In genomic region chr7:30965677-30966076, GRCm38 (mm10) we compare ENCODE assay signal across 26 mouse cellular contexts. TPM values are rescaled to one million over a fixed set of nuclear protein-coding genes. Genes with fewer than 3 reads are reported as not detected.
"Had no signal": no experiment of that assay in that cellular context is flagged by ENCODE, and none has a peak within 500 bp of the region (broad histone marks: within the 10 kb centered on the region; RNA-seq: fewer than 3 reads in every experiment).

No protein-coding gene starts in this region.

- H3K9ac ChIP-seq: liver, embryonic 13.5 days; liver, embryonic 15.5 days; lung, embryonic 14.5 days; midbrain, embryonic 12.5 days; neural tube, embryonic 13.5 days; neural tube, embryonic 15.5 days; stomach, embryonic 15.5 days had no signal

- H3K9me3 ChIP-seq: liver, embryonic 13.5 days; liver, embryonic 15.5 days; midbrain, embryonic 10.5 days; midbrain, embryonic 12.5 days; neural tube, embryonic 13.5 days; neural tube, embryonic 15.5 days; stomach, embryonic 15.5 days had no signal

- H3K36me3 ChIP-seq: liver, embryonic 13.5 days; liver, embryonic 15.5 days; midbrain, embryonic 12.5 days; neural tube, embryonic 13.5 days; neural tube, embryonic 15.5 days; stomach, embryonic 15.5 days had no signal

- H3K27ac ChIP-seq: liver, embryonic 13.5 days; liver, embryonic 15.5 days; midbrain, embryonic 10.5 days; midbrain, embryonic 12.5 days; neural tube, embryonic 13.5 days; neural tube, embryonic 15.5 days; stomach, embryonic 15.5 days; stomach, postnatal 0 days had no signal

- H3K4me3 ChIP-seq: liver, embryonic 13.5 days; liver, embryonic 15.5 days; midbrain, embryonic 10.5 days; midbrain, embryonic 12.5 days; myocyte; neural tube, embryonic 13.5 days; neural tube, embryonic 15.5 days; stomach, embryonic 15.5 days had no signal

- H3K4me2 ChIP-seq: liver, embryonic 13.5 days; liver, embryonic 15.5 days; lung, embryonic 14.5 days; midbrain, embryonic 12.5 days; neural tube, embryonic 13.5 days; neural tube, embryonic 15.5 days; stomach, embryonic 15.5 days had no signal

- DNase-seq: liver, embryonic 13.5 days; lung, adult 18-20 months; lung, embryonic 14.5 days; lung, postnatal 10 days; lung, postnatal 4 days; midbrain, embryonic 14.5 days; retina, postnatal 1 day; right cerebral cortex, adult 18-20 months; right cerebral cortex, postnatal 25 days; thymus, adult 2 months; thymus, postnatal 36 days had no signal

- ATAC-seq: midbrain, embryonic 16.5 days had no signal

- H3K4me1 ChIP-seq: midbrain, embryonic 12.5 days; neural tube, embryonic 13.5 days; neural tube, embryonic 15.5 days; stomach, embryonic 15.5 days had no signal

- H3K27me3 ChIP-seq: liver, embryonic 13.5 days; midbrain, embryonic 12.5 days; neural tube, embryonic 13.5 days; neural tube, embryonic 15.5 days; stomach, embryonic 15.5 days had no signal

RNA-seq across cellular contexts. Expression of gene Fam187b, which starts 7.9 kb away (rescaled TPM):
- total RNA-seq: megakaryocyte-erythroid progenitor cell, adult 5-6 weeks had no signal
- polyA plus RNA-seq: myocyte had no signal

RNA-seq across cellular contexts. Expression of gene Hamp, which starts 21.8 kb away (rescaled TPM):
- total RNA-seq: megakaryocyte-erythroid progenitor cell, adult 5-6 weeks had no signal
- polyA plus RNA-seq: lung, embryonic 14.5 days; lung, embryonic 16.5 days; midbrain, embryonic 10.5 days; midbrain, embryonic 12.5 days; midbrain, embryonic 14.5 days; midbrain, embryonic 16.5 days; myocyte; neural tube, embryonic 11.5 days; neural tube, embryonic 13.5 days; neural tube, embryonic 15.5 days; spleen, adult 2 months; urinary bladder, adult 2 months had no signal

RNA-seq across cellular contexts. Expression of gene Hamp2, which starts 41.2 kb away (rescaled TPM):
- total RNA-seq: megakaryocyte, adult 5-6 weeks; megakaryocyte-erythroid progenitor cell, adult 5-6 weeks had no signal
- polyA plus RNA-seq: liver, embryonic 13.5 days; liver, embryonic 15.5 days; lung, embryonic 14.5 days; lung, embryonic 16.5 days; midbrain, embryonic 10.5 days; midbrain, embryonic 12.5 days; midbrain, embryonic 14.5 days; midbrain, embryonic 16.5 days; myocyte; neural tube, embryonic 11.5 days; neural tube, embryonic 13.5 days; neural tube, embryonic 15.5 days; stomach, embryonic 15.5 days; urinary bladder, adult 2 months had no signal
